Mouse (Mus musculus) intestine, embryonic 16.5 days (tissue): ENCODE data around the gene Tctex1d2. TPM values are rescaled to one million over a fixed set of nuclear protein-coding genes. Genes with fewer than 3 reads are reported as not detected.
A peak's percentile ranks its signal among the peaks of the same experiment; 100 is the strongest.
"Not testable (repeated sequence)": the region's sequence is repeated elsewhere in the genome, so short reads cannot be mapped to it uniquely, and the experiment has no call there.

Experiments used
- ATAC-seq: fragments of 200-750 bp; cut with Nextera tagmentation; 2 replicates; pipeline ENCODE4 v1.8.0; 2017; ENCODE audit warnings: moderate TSS enrichment, moderate library complexity
- H3K27ac ChIP-seq: fragments of 300-500 bp; sonication (generic); 2 replicates; pipeline ENCODE4 v1.5.1; 2014; ENCODE audit warnings: mild to moderate bottlenecking, low read length
- H3K27me3 ChIP-seq: fragments of 300-500 bp; sonication (generic); replicated peaks from 2 replicates; pipeline ENCODE4 v1.6.1; 2014; ENCODE audit warnings: low read length, control low read depth, mixed read lengths; ENCODE audit not compliant: control insufficient read depth, insufficient read depth
- H3K36me3 ChIP-seq: fragments of 300-500 bp; sonication (generic); 2 replicates; pipeline ENCODE4 v1.6.1; 2014; ENCODE audit warnings: low read length, control low read depth; ENCODE audit not compliant: control insufficient read depth, insufficient read depth
- H3K4me1 ChIP-seq: fragments of 300-500 bp; sonication (generic); 2 replicates; pipeline ENCODE4 v1.6.1; 2014; ENCODE audit warnings: low read length, control low read depth, mixed read lengths; ENCODE audit not compliant: control insufficient read depth, insufficient read depth
- H3K4me2 ChIP-seq: fragments of 300-500 bp; sonication (generic); 2 replicates; pipeline ENCODE4 v1.6.1; 2014; ENCODE audit warnings: low read depth, low read length, control low read depth
- H3K4me3 ChIP-seq: fragments of 300-500 bp; sonication (generic); 2 replicates; pipeline ENCODE4 v1.5.1; 2014; ENCODE audit warnings: mild to moderate bottlenecking, low read length
- H3K9ac ChIP-seq: fragments of 300-500 bp; sonication (generic); 2 replicates; pipeline ENCODE4 v1.6.1; 2014; ENCODE audit warnings: low read depth, low read length
- H3K9me3 ChIP-seq: fragments of 300-500 bp; sonication (generic); 2 replicates; pipeline ENCODE4 v1.6.1; 2016; ENCODE audit warnings: low read length, control low read depth; ENCODE audit not compliant: control insufficient read depth
- WGBS: fragments of 180-500 bp; shearing (Covaris S2); extraction: QIAGEN DNeasy Blood & Tissue Kit; methylation state at CpG from one replicate; pipeline ENCODE4 v1.1.7; 2014; 5-methylcytosine and 5-hydroxymethylcytosine counted together
- polyA plus RNA-seq: library from polyadenylated mRNA; unstranded; fragments of >200 nt; fragmentation: Nextera tagmentation; extraction: Ambion mirVana; gene quantifications from 2 replicates; pipeline ENCODE4 v1.2.1, GENCODE M21; 2015

The Tctex1d2 gene
- polyA plus RNA-seq, 1 experiment from 2014 or later, result 32.5 TPM

DNA sequence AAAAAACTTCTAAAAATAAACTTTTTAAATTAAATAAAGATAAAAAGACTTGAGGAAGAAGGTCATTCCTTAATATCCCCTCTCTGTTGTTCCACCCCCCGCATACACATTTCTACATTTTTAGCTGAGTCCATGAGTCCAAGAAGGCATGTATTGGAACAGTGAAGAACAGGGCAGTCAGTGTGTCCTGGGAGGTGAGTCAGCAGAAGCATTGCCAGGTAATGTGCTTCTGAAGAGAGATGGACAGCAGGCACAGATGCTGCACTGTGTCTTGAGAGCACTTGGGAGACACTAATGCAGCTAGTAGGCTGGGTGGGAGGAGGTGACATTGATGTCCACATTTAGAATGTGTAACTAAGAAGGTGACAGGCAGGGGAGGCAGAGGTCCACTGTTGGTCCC is 17.8 kb downstream of the Tctex1d2 start:
- H3K9ac ChIP-seq, result no peak overlapping the region
- WGBS, result 96% methylated on average over 1 of the region's 1 CpGs
- no peak overlapping the region for H3K4me2 ChIP-seq
- H3K36me3 ChIP-seq, result no peaks in the 10 kb centered on the region
- ATAC-seq, result no peak
- no peaks in the 10 kb centered on the region for H3K9me3 ChIP-seq
- 0 out of 2 replicates have a peak, but pooled peaks cover 2% of the 10 kb centered on the region for H3K4me1 ChIP-seq
- H3K27ac ChIP-seq, result no peak overlapping the region
- H3K4me3 ChIP-seq, result no peak overlapping the region
- no peaks in the 10 kb centered on the region for H3K27me3 ChIP-seq

DNA sequence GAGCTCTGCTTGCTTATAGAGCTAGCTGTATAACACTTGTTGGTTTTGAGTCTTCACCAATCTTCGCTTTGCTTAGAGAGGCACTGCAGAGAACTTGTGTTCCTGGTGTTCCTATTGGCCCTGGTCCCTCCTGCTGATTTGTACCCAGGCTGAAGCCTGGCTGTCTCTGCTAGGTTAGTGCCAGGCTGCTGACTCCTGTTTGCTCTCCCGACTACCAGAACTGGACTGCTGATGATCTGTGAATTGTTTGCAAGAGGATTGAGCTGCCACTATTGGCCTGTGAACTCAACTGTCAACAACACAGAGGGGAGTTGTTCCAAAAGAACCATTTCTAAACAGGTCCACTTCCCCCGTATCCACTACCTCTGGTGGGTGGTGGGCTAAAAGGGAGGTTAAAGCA is 21.9 kb downstream of the Tctex1d2 start:
- no peak overlapping the region for H3K4me3 ChIP-seq
- H3K36me3 ChIP-seq, result no peaks in the 10 kb centered on the region
- H3K4me1 ChIP-seq, result 0 out of 2 replicates have a peak, but pooled peaks cover 2% of the 10 kb centered on the region
- H3K4me2 ChIP-seq, result no peak overlapping the region
- no peak for ATAC-seq
- no peak overlapping the region for H3K9ac ChIP-seq
- H3K27me3 ChIP-seq, result no peaks in the 10 kb centered on the region
- 80% methylated on average over 3 of the region's 3 CpGs for WGBS
- no peak overlapping the region for H3K27ac ChIP-seq
- no peaks in the 10 kb centered on the region for H3K9me3 ChIP-seq

DNA sequence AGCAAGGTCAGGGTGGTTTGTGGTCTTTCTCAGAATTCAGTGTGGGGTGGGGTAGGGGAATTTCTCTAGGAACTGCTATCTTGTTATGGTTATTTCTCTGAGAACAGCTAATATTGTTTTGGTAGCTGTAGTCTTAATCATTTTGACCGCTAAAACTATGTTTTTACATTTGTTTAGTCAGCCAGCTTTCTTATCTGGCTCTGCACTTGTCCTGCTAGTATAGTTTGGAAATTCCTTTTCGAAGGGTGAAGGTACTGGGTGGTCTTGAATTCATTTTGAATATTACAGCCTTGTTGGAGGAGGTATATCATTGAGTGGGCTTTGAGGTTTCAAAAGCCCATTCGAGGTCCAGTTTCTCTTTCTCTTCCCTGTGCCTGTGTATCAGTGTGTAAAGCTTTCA is 25.1 kb downstream of the Tctex1d2 start:
- not testable (repeated sequence) for H3K27ac ChIP-seq, H3K4me1 ChIP-seq, H3K27me3 ChIP-seq, ATAC-seq, H3K9me3 ChIP-seq, H3K4me2 ChIP-seq, H3K4me3 ChIP-seq, H3K9ac ChIP-seq, H3K36me3 ChIP-seq
- 88% methylated on average over 3 of the region's 3 CpGs for WGBS

DNA sequence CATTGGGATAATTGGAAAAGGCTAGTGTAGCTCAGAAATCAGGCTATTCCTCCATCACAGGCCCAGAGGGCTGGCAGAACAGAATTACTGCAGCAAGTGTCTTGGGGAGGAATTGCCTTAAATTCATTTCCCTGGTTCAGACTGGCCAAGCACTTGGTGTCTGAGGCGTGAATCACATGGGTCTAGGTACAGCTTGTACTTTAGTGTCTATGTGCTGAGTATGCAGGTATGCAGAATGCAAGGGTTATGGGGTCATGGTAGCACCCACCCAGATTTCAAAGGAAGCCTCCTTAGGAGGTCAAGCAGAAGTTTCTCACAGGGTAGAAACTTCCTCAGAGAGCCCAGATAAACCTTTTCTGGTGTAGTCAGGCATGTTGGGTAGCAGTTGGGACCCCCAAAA is 26.1 kb downstream of the Tctex1d2 start:
- Histone ChIP-seq H3K9ac (no peak overlapping the region), H3K4me3 (no peak overlapping the region), H3K4me2 (no peak overlapping the region), H3K9me3 (no peaks in the 10 kb centered on the region), H3K36me3 (no peaks in the 10 kb centered on the region), H3K27me3 (no peaks in the 10 kb centered on the region), H3K27ac (peak overlapping the region; percentile 64), H3K4me1 (0 out of 2 replicates have a peak, but pooled peaks cover 6% of the 10 kb centered on the region)
- no peak for ATAC-seq
- 83% methylated on average over 1 of the region's 1 CpGs for WGBS

DNA sequence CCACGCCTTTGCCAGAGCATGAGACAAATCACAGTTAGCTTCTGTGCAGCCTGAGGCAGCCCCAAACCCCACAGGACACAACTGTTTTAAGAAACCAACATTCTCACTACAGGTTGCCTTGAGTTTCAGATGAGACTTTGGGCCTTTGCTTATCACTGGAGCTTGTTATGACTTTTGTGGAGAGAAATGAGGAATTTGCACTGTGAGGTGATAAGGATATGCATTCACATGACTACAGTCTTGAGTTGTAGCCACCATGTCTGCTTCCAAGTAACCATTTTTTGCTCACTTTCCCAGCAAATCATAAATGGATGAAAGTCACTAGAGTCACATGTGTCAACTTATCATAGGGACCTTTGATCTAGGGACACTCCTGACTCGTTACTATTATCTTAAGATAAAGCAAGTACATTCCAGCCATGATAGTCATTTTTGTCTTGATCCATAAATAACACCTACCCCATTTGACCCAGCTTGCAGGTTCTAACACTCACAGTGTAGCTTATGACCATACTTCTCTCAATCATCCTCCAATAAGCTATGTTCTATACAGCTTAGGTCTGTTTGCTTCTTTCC is 27.1 kb downstream of the Tctex1d2 start:
- 64% methylated on average over 2 of the region's 2 CpGs for WGBS
- ATAC-seq, result peak; percentile 87
- H3K27ac ChIP-seq, result peak overlapping the region; percentile 64

DNA sequence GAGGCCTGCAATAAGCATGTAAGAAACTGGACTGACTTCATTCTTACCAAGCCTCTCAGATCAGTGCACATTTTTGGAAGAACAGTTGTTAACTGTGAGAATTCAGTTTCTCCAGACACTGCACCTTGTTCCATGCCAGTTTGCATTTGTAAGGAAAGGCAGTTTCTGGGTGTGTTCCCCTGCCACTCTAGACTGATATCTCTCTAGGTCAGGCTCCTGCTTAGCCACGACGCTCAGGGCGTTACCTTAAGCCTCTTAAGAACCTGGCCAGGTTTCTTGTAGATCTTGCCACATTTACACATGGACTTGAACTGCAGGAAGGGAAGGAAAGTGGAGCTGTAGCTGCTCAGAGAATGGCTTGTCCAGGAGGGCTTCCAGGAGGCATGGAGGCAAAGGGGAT is 30.2 kb downstream of the Tctex1d2 start:
- Histone ChIP-seq H3K36me3 (peaks cover 1% of the 10 kb centered on the region; the same call in 1 of the 2 replicates), H3K4me3 (no peak overlapping the region), H3K4me2 (no peak overlapping the region), H3K9ac (no peak overlapping the region), H3K4me1 (0 out of 2 replicates have a peak, but pooled peaks cover 6% of the 10 kb centered on the region), H3K9me3 (no peaks in the 10 kb centered on the region), H3K27me3 (no peaks in the 10 kb centered on the region), H3K27ac (peak overlapping the region; percentile 53)
- 66% methylated on average over 3 of the region's 3 CpGs for WGBS
- peak; percentile 64 for ATAC-seq

More for the DNA sequence above, 27.1 kb downstream of the Tctex1d2 start:
- Histone ChIP-seq H3K4me2 (no peak overlapping the region), H3K4me3 (no peak overlapping the region), H3K9ac (no peak overlapping the region), H3K4me1 (0 out of 2 replicates have a peak, but pooled peaks cover 6% of the 10 kb centered on the region), H3K36me3 (no peaks in the 10 kb centered on the region), H3K27me3 (no peaks in the 10 kb centered on the region), H3K9me3 (no peaks in the 10 kb centered on the region)

DNA sequence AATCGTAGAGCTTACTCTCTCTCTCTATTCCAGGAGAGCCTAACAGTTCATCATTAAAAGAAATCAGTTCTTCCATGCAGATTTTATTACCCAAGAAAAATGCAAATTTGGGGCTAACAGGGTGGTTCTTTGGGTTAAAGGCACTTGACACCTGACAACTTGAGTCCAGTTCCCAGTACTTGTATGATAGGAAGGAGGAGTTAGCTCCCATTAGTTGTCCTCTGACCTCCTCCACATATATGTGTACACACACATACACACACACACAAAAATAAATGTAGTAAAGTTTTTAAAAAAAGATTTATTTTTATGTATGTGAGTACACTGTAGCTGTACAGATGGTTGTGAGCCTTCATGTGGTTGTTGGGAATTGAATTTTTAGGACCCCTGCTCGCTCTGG is 30.6 kb downstream of the Tctex1d2 start:
- Histone ChIP-seq H3K9me3 (no peaks in the 10 kb centered on the region), H3K27ac (peak overlapping the region; percentile 53; the same call in 1 of the 2 replicates), H3K4me3 (no peak overlapping the region), H3K27me3 (no peaks in the 10 kb centered on the region), H3K4me2 (no peak overlapping the region), H3K9ac (no peak overlapping the region), H3K4me1 (0 out of 2 replicates have a peak, but pooled peaks cover 6% of the 10 kb centered on the region), H3K36me3 (peaks cover 3% of the 10 kb centered on the region; the same call in 1 of the 2 replicates)
- 90% methylated on average over 2 of the region's 2 CpGs for WGBS
- ATAC-seq, result no peak

DNA sequence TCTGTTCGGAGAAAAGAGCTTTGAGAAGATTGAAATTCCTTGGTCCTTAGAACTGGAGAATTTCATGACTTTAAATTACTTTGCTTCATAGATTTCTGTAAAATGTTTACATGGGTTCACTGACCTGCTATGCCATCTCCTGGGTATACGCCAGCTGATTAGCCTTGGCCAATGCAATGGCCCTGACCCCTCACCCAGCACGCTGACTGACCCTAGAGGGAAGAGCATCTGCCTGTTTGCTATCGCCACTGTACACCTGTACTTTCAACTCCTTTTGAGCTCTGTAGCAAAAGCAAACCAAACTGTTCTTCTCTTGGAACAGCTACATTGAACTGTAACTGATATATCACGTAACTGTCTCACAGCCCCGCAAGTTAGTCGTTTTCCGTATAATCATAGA is 33.6 kb downstream of the Tctex1d2 start:
- H3K9ac ChIP-seq, result no peak overlapping the region
- no peaks in the 10 kb centered on the region for H3K27me3 ChIP-seq
- 94% methylated on average over 8 of the region's 8 CpGs for whole genome bisulfite sequencing
- no peak overlapping the region for H3K27ac ChIP-seq
- H3K4me1 ChIP-seq, result no peaks in the 10 kb centered on the region
- ATAC-seq, result no peak
- peaks cover 6% of the 10 kb centered on the region; the same call in 1 of the 2 replicates for H3K36me3 ChIP-seq
- H3K4me3 ChIP-seq, result no peak overlapping the region
- H3K4me2 ChIP-seq, result no peak overlapping the region
- H3K9me3 ChIP-seq, result no peaks in the 10 kb centered on the region

DNA sequence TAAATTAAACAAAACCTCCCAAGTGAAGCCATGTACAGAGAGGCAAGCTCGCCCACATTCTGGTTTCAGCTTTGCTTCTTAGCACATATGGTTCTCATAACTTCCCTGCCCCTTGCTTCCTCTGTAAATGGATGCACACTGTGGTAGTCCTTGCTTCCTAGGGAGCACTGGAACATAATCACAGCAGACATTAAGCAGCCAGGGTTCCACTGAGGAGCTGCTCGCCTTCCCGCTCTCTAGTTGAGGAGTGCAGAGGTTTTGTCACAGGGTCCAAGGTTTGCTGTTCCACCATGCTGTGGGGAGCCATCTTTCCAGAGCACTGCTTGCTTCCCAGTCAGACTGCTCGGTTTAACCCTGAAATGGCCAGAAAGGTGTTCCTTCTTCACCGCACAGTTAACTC is 35.1 kb downstream of the Tctex1d2 start:
- Histone ChIP-seq H3K9ac (no peak overlapping the region), H3K4me2 (no peak overlapping the region), H3K36me3 (peaks cover 6% of the 10 kb centered on the region; the same call in 1 of the 2 replicates), H3K4me3 (no peak overlapping the region), H3K27ac (no peak overlapping the region), H3K9me3 (no peaks in the 10 kb centered on the region), H3K4me1 (no peaks in the 10 kb centered on the region), H3K27me3 (no peaks in the 10 kb centered on the region)
- no peak for ATAC-seq
- 90% methylated on average over 5 of the region's 5 CpGs for WGBS

DNA sequence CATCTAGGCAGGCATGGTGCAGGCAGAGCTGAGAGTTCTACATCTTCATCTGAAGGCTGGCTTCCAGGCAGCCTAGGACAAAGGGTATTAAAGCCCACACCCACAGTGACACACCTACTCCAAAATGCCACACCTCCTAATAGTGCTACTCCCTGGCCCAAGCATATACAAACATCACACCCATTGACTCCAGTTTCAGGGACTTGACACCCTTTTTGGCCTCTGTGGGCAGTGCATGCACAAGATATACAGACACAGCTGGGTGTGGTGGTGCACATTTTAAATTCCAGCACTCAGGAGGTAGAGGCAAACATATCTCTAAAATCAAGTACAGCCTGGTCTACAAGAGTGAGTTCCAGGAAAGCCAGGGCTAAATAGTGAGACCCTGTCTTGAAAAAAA is 36.6 kb downstream of the Tctex1d2 start:
- no peak overlapping the region for H3K4me3 ChIP-seq
- no peak overlapping the region for H3K4me2 ChIP-seq
- H3K9me3 ChIP-seq, result no peaks in the 10 kb centered on the region
- no peaks in the 10 kb centered on the region for H3K27me3 ChIP-seq
- no peak for ATAC-seq
- no peak overlapping the region for H3K27ac ChIP-seq
- no peak overlapping the region for H3K9ac ChIP-seq
- H3K4me1 ChIP-seq, result no peaks in the 10 kb centered on the region
- peaks cover 6% of the 10 kb centered on the region; the same call in 1 of the 2 replicates for H3K36me3 ChIP-seq
